Mouse (Mus musculus) forebrain, embryonic 14.5 days (tissue): ENCODE results near the gene Cyp4a32. TPM values are rescaled to one million over a fixed set of nuclear protein-coding genes. Genes with fewer than 3 reads are reported as not detected.
"Not testable (repeated sequence)": the region's sequence is repeated elsewhere in the genome, so short reads cannot be mapped to it uniquely, and the experiment has no call there.

Experiments used
- ATAC-seq: fragments of 200-750 bp; cut with Nextera tagmentation; 2 replicates; pipeline ENCODE4 v1.8.0; 2017; ENCODE audit warnings: mild to moderate bottlenecking, moderate library complexity
- DNase-seq: peaks from one replicate; pipeline ENCODE4 v3.0.0-alpha.2; 2015; ENCODE audit warnings: low spot score
- H3K27ac ChIP-seq: fragments of 300-500 bp; sonication (generic); 2 replicates; pipeline ENCODE4 v1.5.1; 2014; ENCODE audit warnings: low read depth, mild to moderate bottlenecking, control low read depth, low read length, moderate library complexity
- H3K27me3 ChIP-seq: fragments of 300-500 bp; sonication (generic); replicated peaks from 2 replicates; pipeline ENCODE4 v1.6.1; 2014; ENCODE audit warnings: low read length, control low read depth, mixed read lengths; ENCODE audit not compliant: control insufficient read depth, insufficient read depth
- H3K36me3 ChIP-seq: fragments of 300-500 bp; sonication (generic); 2 replicates; pipeline ENCODE4 v1.6.1; 2014; ENCODE audit warnings: low read length, control low read depth; ENCODE audit not compliant: control insufficient read depth, insufficient read depth
- H3K4me1 ChIP-seq: fragments of 300-500 bp; sonication (generic); 2 replicates; pipeline ENCODE4 v1.6.1; 2014; ENCODE audit warnings: antibody characterized with exemption, low read length, control low read depth; ENCODE audit not compliant: control insufficient read depth, insufficient read depth
- H3K4me2 ChIP-seq: fragments of 300-500 bp; sonication (generic); 2 replicates; pipeline ENCODE4 v1.6.1; 2014; ENCODE audit warnings: mild to moderate bottlenecking, control low read depth, low read length
- H3K4me3 ChIP-seq: fragments of 300-500 bp; sonication (generic); 2 replicates; pipeline ENCODE4 v1.5.1; 2014; ENCODE audit warnings: low read depth, low read length, control low read depth
- H3K9ac ChIP-seq: fragments of 300-500 bp; sonication (generic); 2 replicates; pipeline ENCODE4 v1.6.1; 2014; ENCODE audit warnings: mild to moderate bottlenecking, low read length, control low read depth, moderate library complexity
- H3K9me3 ChIP-seq: fragments of 300-500 bp; sonication (generic); replicated peaks from 2 replicates; pipeline ENCODE4 v1.6.1; 2016; ENCODE audit warnings: low read length, control low read depth, mixed read lengths; ENCODE audit not compliant: control insufficient read depth
- WGBS: fragments of 180-500 bp; shearing (Covaris S2); extraction: QIAGEN DNeasy Blood & Tissue Kit; methylation state at CpG from one replicate; pipeline ENCODE4 v1.1.7; 2014; 5-methylcytosine and 5-hydroxymethylcytosine counted together
- polyA plus RNA-seq: library from polyadenylated mRNA; unstranded; fragments of >200 nt; fragmentation: Nextera tagmentation; extraction: Ambion mirVana; gene quantifications from 2 replicates; pipeline ENCODE4 v1.2.1, GENCODE M21; 2014

The Cyp4a32 gene
- polyA plus RNA-seq, 1 experiment from 2014 or later: not detected

DNA sequence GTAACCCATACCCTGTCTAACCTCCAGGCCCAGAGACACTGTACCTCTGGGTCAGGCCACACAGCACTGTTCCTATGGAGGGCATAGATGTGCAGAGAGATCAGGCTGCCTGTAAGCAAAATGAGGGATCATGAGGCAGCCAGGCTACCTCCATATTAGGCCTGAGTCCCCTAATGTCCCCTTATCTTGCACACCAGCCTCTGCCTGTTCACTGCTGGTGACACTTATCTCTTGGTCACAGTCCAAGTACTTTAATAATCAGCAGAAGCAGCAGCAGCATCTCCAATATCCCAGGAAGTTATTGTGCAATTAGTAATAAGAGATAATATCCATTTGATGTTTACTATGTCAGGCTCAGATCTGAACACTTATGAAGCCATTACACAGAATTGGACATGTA is 17.7 kb upstream of the Cyp4a32 start:
- Histone ChIP-seq H3K27ac (no peak overlapping the region), H3K4me1 (no peaks in the 10 kb centered on the region), H3K9ac (no peak overlapping the region), H3K27me3 (no peaks in the 10 kb centered on the region), H3K9me3 (no peaks in the 10 kb centered on the region), H3K4me2 (no peak overlapping the region), H3K36me3 (no peaks in the 10 kb centered on the region), H3K4me3 (no peak overlapping the region)
- ATAC-seq (no peak), DNase-seq (no peak)

DNA sequence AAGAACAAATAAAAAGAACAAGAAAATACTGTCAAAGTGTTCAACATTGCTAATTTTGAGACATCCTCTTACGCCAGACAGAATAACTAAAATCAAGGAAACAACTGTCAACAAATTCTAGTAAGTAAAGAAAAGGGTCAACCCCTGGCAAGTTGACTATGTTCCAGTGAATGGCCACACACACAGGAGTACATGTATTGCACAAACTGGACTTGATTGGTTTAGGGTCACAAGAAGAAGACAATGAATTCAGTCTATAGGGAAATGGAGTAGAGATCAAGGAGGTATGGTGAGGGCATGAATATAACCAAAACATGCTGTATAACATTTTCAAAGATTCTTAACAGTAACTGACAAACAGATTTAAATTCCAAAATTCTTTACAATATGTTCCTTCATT is 4.4 kb upstream of the Cyp4a32 start:
- Histone ChIP-seq H3K9me3 (no peaks in the 10 kb centered on the region), H3K4me3 (no peak overlapping the region), H3K27ac (no peak overlapping the region), H3K36me3 (no peaks in the 10 kb centered on the region), H3K4me1 (no peaks in the 10 kb centered on the region), H3K4me2 (no peak overlapping the region), H3K9ac (no peak overlapping the region), H3K27me3 (no peaks in the 10 kb centered on the region)
- no peak for DNase-seq
- 89% methylated on average over 1 of the region's 1 CpGs for WGBS
- no peak for ATAC-seq

DNA sequence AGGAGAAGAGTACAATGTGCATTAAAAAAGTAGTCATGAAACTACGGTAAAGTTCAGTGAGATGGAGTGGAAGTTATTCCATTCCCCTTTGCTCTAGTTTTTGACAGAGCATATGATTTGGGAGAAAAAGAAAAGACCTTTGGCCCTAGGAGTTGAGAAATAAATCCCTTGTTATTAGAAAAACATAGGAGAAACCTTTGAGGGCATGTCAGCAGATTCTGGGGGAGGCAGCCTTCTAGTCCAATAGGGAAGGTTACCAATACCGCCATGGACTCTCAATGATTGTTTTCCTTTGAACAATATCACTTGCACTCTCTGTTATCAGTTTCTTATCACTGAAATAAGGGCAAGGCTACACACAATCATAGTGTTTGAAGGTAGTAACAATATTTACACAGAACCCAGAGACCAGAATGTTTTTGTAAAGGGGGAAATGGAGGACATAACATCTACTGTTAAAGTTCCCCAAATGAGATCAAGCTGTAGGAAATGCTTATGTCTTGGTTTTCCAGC is 3.9 kb upstream of the Cyp4a32 start:
- H3K36me3 ChIP-seq: no peaks in the 10 kb centered on the region
- H3K27me3 ChIP-seq: no peaks in the 10 kb centered on the region
- WGBS: 87% methylated on average over 2 of the region's 2 CpGs
- H3K9ac ChIP-seq: no peak overlapping the region
- ATAC-seq: no peak
- H3K27ac ChIP-seq: no peak overlapping the region
- H3K4me3 ChIP-seq: no peak overlapping the region
- no peak overlapping the region for H3K4me2 ChIP-seq
- no peak for DNase-seq
- no peaks in the 10 kb centered on the region for H3K9me3 ChIP-seq
- H3K4me1 ChIP-seq: no peaks in the 10 kb centered on the region

DNA sequence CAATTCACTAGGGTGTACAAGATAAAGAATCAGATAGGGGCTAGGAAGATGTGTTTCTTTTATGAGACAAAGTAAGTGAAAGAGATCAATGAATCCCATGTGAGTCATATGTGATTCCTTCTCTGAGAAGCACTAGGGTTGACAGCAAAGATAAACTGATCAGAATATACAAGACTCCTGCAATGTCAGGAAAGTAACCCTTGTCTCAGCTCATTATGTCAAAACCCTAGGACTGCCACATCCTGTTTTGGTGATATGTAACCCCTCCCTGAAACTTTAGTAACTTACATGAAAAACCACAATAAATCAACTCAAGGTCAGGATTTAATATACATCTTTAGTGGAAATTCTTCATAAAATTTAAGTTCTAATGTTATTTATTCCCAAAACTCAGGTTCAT is 13.2 kb downstream of the Cyp4a32 start:
- Histone ChIP-seq H3K27ac (no peak overlapping the region), H3K36me3 (no peaks in the 10 kb centered on the region), H3K4me1 (no peaks in the 10 kb centered on the region), H3K9ac (no peak overlapping the region), H3K4me3 (no peak overlapping the region), H3K9me3 (no peaks in the 10 kb centered on the region), H3K4me2 (no peak overlapping the region), H3K27me3 (no peaks in the 10 kb centered on the region)
- no peak for ATAC-seq
- no peak for DNase-seq

DNA sequence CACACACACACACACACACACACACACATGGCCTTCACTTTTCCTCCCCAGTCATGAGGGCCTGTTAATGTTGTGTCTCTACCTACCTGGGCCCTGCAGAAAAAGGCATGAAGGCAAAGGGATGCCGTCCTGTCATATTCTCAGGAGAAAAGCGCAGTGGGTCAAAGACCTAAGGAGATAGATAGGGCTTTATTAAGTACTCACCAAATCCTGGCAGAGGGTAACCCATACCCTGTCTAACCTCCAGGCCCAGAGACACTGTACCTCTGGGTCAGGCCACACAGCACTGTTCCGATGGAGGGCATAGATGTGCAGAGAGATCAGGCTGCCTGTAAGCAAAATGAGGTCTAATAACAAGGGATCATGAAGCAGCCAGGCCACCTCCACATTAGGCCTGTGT is 24.8 kb downstream of the Cyp4a32 start:
- ATAC-seq, H3K36me3 ChIP-seq, H3K27ac ChIP-seq, DNase-seq, H3K9me3 ChIP-seq, H3K9ac ChIP-seq, H3K4me3 ChIP-seq, H3K4me1 ChIP-seq, H3K27me3 ChIP-seq, H3K4me2 ChIP-seq: not testable (repeated sequence)
- 100% methylated on average over 2 of the region's 3 CpGs for WGBS

DNA sequence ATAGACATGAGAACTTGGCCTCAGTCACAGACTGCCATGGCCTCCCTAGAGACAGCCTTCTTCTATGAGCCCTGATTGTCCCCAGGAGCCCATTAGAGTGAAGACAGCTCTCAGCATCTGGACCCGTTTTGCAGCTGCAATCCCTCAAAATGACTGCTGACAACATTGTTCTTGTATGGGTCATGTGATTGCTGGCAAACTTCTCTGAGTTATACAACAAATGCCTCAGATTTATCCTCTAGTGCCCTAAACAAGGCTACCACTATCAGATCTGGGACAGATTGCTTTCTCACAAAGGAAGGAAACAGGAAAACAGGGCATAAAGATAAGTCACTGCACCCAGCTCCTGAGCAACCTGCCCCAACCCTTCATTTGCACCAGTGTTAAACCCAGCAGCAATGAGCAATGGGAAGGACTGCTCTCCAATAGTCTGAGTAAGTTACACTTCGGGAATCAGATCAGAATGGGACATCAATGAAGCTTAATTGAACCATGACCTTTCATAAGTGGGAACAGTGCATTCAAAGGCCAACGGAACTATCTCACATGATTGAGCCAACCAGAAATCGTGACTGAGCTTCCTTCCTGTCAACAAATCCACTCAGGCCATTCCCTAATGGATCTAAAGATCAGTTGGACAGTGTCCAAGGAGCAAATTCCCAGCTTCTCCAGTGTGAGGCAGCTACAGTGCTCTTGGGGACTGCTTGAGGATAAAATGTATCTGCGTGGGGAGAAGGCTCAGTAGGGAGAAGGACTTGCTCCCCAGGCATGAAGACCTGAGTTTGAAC is 42.4 kb downstream of the Cyp4a32 start:
- Histone ChIP-seq H3K9ac (no peak overlapping the region), H3K4me2 (no peak overlapping the region), H3K4me1 (no peaks in the 10 kb centered on the region), H3K4me3 (no peak overlapping the region), H3K27me3 (no peaks in the 10 kb centered on the region), H3K9me3 (no peaks in the 10 kb centered on the region), H3K27ac (no peak overlapping the region), H3K36me3 (no peaks in the 10 kb centered on the region)
- DNase-seq: no peak
- 73% methylated on average over 5 of the region's 5 CpGs for WGBS
- ATAC-seq: no peak

DNA sequence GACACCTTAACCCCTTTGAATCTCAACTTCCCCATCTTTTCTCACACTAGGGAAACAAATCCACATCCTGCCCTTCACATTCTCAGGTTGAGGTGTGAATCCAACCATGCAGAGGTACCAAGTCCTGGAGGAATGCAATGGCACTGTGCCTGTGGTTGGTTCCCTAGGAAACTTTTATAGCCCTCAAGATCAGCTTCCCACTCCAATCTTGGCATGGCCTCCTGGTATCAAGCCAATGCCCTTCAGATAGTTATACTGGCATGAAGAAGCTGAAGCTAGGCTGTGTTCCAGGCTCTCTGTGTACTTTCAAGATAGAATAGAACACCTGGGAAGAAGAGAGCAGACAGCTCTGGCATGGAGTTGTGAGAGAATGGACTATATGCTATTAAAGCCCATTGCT is 44.6 kb downstream of the Cyp4a32 start:
- H3K36me3 ChIP-seq: no peaks in the 10 kb centered on the region
- ATAC-seq: no peak
- no peaks in the 10 kb centered on the region for H3K9me3 ChIP-seq
- no peaks in the 10 kb centered on the region for H3K4me1 ChIP-seq
- H3K4me3 ChIP-seq: no peak overlapping the region
- no peak overlapping the region for H3K27ac ChIP-seq
- H3K27me3 ChIP-seq: no peaks in the 10 kb centered on the region
- no peak overlapping the region for H3K4me2 ChIP-seq
- no peak overlapping the region for H3K9ac ChIP-seq
- DNase-seq: no peak

DNA sequence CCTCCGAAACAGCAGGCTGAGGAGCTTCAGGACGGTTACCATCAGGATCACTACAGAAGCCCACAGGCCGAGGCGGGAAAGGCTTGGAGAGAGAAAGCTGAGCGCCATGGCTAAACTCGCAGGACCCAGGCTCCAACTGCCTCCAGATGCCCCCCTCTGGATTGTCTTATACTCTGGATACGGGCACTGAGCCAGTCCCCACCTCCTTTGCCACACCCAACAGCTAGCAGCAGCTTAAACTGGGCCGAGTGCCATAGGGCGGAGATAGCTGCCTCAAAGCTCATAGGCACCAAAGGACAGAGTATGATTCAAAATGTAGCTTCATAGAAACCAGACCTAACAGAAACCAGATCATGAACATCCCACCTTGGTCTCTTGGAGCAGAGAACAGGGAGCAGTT is 46.8 kb downstream of the Cyp4a32 start, which contains the start of gene Cyp4b1:
Cyp4b1 (minus strand) TSS at position 144 of the 400 bp plus-strand sequence.
- ATAC-seq (no peak), DNase-seq (no peak)
- Histone ChIP-seq H3K4me1 (no peaks in the 10 kb centered on the region), H3K4me2 (no peak within 1 kb of the TSS), H3K27ac (no peak within 1 kb of the TSS), H3K27me3 (no peaks in the 10 kb centered on the region), H3K36me3 (no peaks in the 10 kb centered on the region), H3K9me3 (no peaks in the 10 kb centered on the region), H3K4me3 (no peak within 1 kb of the TSS), H3K9ac (no peak within 1 kb of the TSS)
- WGBS: 83% methylated on average over 9 of the region's 9 CpGs

DNA sequence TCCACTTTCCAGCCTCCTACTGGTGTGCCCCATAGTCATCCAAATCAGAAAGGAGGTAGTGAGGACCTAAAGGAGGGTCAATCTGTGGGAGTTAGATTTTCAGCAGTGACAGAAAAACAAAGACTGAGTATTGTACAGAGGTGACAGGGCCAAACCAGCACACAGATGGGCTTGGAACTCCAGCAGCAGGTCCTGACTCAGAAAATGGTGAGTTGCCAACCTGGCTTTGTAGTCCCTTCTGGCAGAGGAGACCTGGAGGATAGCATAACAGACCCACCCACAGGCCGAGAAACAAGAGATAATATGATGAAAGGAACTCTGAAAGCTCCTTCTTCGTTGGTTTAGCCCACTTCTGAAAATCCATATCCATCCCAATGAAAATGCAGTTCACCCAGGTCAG is 48.0 kb downstream of the Cyp4a32 start:
- H3K27me3 ChIP-seq: no peaks in the 10 kb centered on the region
- H3K36me3 ChIP-seq: no peaks in the 10 kb centered on the region
- H3K4me3 ChIP-seq: no peak overlapping the region
- H3K9me3 ChIP-seq: no peaks in the 10 kb centered on the region
- WGBS: 66% methylated on average over 2 of the region's 2 CpGs
- DNase-seq (no peak), ATAC-seq (no peak)
- no peak overlapping the region for H3K4me2 ChIP-seq
- no peak overlapping the region for H3K27ac ChIP-seq
- no peak overlapping the region for H3K9ac ChIP-seq
- H3K4me1 ChIP-seq: no peaks in the 10 kb centered on the region
